Mouse (Mus musculus) midbrain, postnatal 0 days (tissue): Measurements from ENCODE around the gene Commd1. TPM values are rescaled to one million over a fixed set of nuclear protein-coding genes. Genes with fewer than 3 reads are reported as not detected.

Source experiments
- ATAC-seq: fragments of 200-750 bp; cut with Nextera tagmentation; 2 replicates; pipeline ENCODE4 v1.8.0; 2017; ENCODE audit warnings: moderate number of reproducible peaks, mild to moderate bottlenecking, moderate TSS enrichment, moderate library complexity; ENCODE audit not compliant: low FRiP score
- DNase-seq: peaks from one replicate; pipeline ENCODE4 v3.0.0-alpha.2; 2015; ENCODE audit warnings: low spot score
- H3K27ac ChIP-seq: fragments of 300-500 bp; sonication (generic); 2 replicates; pipeline ENCODE4 v1.5.1; 2014; ENCODE audit warnings: low read depth, mild to moderate bottlenecking, low read length, mixed read lengths
- H3K27me3 ChIP-seq: fragments of 300-500 bp; sonication (generic); 2 replicates; pipeline ENCODE4 v1.6.1; 2014; ENCODE audit warnings: low read length, control low read depth, mixed read lengths; ENCODE audit not compliant: insufficient read depth
- H3K36me3 ChIP-seq: fragments of 300-500 bp; sonication (generic); 2 replicates; pipeline ENCODE4 v1.6.1; 2014; ENCODE audit warnings: low read length, control low read depth, mixed read lengths; ENCODE audit not compliant: insufficient read depth
- H3K4me1 ChIP-seq: fragments of 300-500 bp; sonication (generic); 2 replicates; pipeline ENCODE4 v1.6.1; 2014; ENCODE audit warnings: mild to moderate bottlenecking, control low read depth, antibody characterized with exemption, low read length, mixed read lengths; ENCODE audit not compliant: insufficient read depth
- H3K4me2 ChIP-seq: fragments of 300-500 bp; sonication (generic); 2 replicates; pipeline ENCODE4 v1.6.1; 2014; ENCODE audit warnings: low read depth, mild to moderate bottlenecking, low read length, mixed read lengths; ENCODE audit not compliant: poor library complexity, severe bottlenecking
- H3K4me3 ChIP-seq: fragments of 300-500 bp; sonication (generic); 2 replicates; pipeline ENCODE4 v1.5.1; 2014; ENCODE audit warnings: low read depth, mild to moderate bottlenecking, low read length, moderate library complexity
- H3K9ac ChIP-seq: fragments of 300-500 bp; sonication (generic); replicated peaks from 2 replicates; pipeline ENCODE4 v1.6.1; 2014; ENCODE audit warnings: mild to moderate bottlenecking, low read length, moderate library complexity, mixed read lengths; ENCODE audit not compliant: poor library complexity, severe bottlenecking
- H3K9me3 ChIP-seq: fragments of 300-500 bp; sonication (generic); 2 replicates; pipeline ENCODE4 v1.6.1; 2016; ENCODE audit warnings: low read length, control low read depth
- CTCF ChIP-seq: IDR thresholded peaks from 2 replicates; pipeline ENCODE4 v1.5.1; 2016; ENCODE audit warnings: antibody characterized with exemption, mild to moderate bottlenecking
- WGBS: fragments of 180-500 bp; shearing (Covaris S2); extraction: QIAGEN DNeasy Blood & Tissue Kit; methylation state at CpG from one replicate; pipeline ENCODE4 v1.1.7; 2014; 5-methylcytosine and 5-hydroxymethylcytosine counted together
- polyA plus RNA-seq: library from polyadenylated mRNA; unstranded; fragments of >200 nt; fragmentation: Nextera tagmentation; extraction: Ambion mirVana; gene quantifications from 2 replicates; pipeline ENCODE4 v1.2.1, GENCODE M21; 2015
- total RNA-seq: library from RNA; depleted of rRNA; stranded (reverse); fragments of >200 nt; gene quantifications from 2 replicates; pipeline ENCODE4 v1.2.3, GENCODE M21; 2014

Commd1 gene
- total and polyA plus RNA-seq, 2 experiments from 2014 or later: 23.5 to 221 TPM

DNA sequence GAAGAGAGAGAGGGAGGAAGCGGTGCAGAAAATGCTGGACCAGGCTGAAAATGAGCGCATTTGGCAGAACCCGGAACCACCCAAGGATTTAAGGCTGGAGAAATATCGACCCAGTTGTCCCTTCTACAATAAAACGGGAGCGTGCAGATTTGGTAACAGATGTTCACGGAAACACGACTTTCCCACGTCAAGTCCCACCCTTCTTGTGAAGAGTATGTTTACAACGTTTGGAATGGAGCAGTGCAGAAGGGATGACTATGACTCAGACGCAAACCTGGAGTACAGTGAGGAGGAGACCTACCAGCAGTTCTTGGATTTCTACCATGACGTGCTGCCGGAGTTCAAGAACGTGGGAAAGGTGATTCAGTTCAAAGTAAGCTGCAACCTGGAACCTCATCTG lies 8.6 kb downstream of the Commd1 start:
- DNase-seq (no peak), ATAC-seq (no peak)
- H3K4me2 ChIP-seq: peak overlapping the region; percentile 53
- TF ChIP-seq CTCF: no peak
- 0 out of 2 replicates have a peak, but pooled peaks cover 6% of the 10 kb centered on the region for H3K36me3 ChIP-seq
- H3K27me3 ChIP-seq: no peaks in the 10 kb centered on the region
- peak overlapping the region; percentile 69 for H3K27ac ChIP-seq
- 0 out of 2 replicates have a peak, but pooled peaks cover 3% of the 10 kb centered on the region for H3K9me3 ChIP-seq
- WGBS: 53% methylated on average over 14 of the region's 14 CpGs
- H3K4me1 ChIP-seq: 0 out of 2 replicates have a peak, but pooled peaks cover 2% of the 10 kb centered on the region
- H3K9ac ChIP-seq: peak overlapping the region; percentile 53; the same call in 1 of the 2 replicates
- peak overlapping the region; percentile 58 for H3K4me3 ChIP-seq

DNA sequence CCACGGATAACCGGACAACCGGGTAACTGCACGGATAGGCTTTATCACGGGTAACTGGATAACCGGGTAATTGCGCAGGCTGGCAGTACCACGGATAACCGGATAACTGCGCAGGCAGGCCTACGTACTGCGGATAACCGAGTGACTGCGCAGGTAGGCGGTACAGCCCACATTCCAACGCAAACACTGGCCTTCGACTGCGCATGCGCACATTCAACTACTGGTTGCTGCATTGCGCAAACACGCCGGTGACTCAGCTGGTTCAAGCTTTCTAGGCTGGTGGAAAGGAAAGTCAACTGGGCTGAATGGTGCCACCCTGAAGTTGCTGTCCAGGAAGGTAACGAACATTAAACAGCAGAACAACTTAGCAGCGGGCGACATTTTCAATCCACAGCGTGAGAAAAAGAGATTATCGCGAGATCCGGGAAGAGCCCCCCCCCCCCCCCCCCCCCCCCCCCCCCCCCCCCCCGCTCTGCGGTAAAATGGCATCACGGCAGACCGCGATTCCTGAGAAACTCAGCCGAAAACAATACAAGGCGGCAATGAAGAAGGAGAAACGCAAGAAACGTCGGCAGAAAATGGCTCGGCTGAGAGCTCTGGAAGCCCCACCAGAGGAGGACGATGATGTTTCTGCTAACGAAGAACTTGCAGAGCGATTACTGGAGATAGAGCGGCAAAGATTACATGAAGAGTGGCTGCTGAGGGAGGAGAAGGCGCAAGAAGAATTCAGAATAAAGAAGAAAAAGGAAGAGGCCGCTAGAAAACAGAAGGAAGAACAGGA lies 9.2 kb downstream of the Commd1 start:
- Histone ChIP-seq H3K9me3 (0 out of 2 replicates have a peak, but pooled peaks cover 3% of the 10 kb centered on the region), H3K4me2 (peak overlapping the region; percentile 54), H3K36me3 (0 out of 2 replicates have a peak, but pooled peaks cover 2% of the 10 kb centered on the region), H3K9ac (peak overlapping the region; percentile 79), H3K27me3 (no peaks in the 10 kb centered on the region), H3K4me1 (no peaks in the 10 kb centered on the region), H3K4me3 (peak overlapping the region; percentile 58), H3K27ac (peak overlapping the region; percentile 90)
- WGBS: 41% methylated on average over 44 of the region's 46 CpGs
- ATAC-seq: peak; percentile 69
- no peak for TF ChIP-seq CTCF
- DNase-seq: peak; percentile 80

DNA sequence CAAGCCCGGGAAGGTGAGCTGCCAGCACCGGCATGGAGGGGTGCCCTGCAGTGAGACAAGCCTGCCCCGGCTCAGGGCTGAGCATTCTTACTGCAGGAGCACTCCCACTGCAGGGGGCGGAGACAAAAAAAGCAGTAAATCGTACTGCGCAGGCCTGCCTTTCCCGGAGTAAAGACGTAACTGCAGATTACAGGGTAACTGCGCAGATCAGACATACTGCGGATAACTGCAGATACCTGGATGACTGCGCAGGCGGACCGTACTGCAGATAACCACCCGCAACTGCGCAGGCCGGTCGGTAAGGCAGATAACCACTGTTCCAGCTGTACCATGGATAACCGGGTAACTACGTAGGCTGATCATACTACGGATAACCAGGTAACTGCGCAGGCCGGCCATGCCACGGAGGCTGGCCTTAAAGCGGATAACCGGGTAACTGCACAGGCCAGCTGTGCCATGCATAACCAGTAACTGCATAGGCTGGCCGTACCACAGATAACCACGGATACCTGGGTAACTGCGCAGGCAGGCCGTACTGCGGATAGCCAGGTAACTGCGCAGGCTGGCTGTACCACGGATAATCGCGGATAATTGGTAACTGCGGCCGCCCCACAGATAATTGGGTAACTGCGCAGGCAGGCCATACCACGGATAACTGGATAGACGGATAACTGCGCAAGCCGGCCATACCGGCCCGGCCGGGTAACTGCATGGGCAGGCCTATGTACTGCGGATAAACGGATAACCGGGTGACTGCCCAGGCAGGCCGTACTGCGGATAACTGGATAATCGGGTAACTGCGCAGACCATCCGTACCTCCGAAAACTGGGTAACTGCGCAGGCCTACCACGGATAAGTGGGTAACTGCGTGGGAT lies 10.1 kb downstream of the Commd1 start, which contains the start of gene Zrsr1:
Zrsr1 (plus strand) TSS at position 171 of the 875 bp plus-strand sequence.
- peak within 1 kb of the TSS; percentile 54 for H3K4me2 ChIP-seq
- peak within 1 kb of the TSS; percentile 79 for H3K9ac ChIP-seq
- no peaks in the 10 kb centered on the region for H3K36me3 ChIP-seq
- peak; percentile 84 for DNase-seq
- peak; percentile 33; the same call in 1 of the 2 replicates for TF ChIP-seq CTCF
- H3K4me1 ChIP-seq: no peaks in the 10 kb centered on the region
- H3K4me3 ChIP-seq: peak within 1 kb of the TSS; percentile 58
- no peaks in the 10 kb centered on the region for H3K27me3 ChIP-seq
- H3K9me3 ChIP-seq: 0 out of 2 replicates have a peak, but pooled peaks cover 7% of the 10 kb centered on the region
- H3K27ac ChIP-seq: peak within 1 kb of the TSS; percentile 90
- 51% methylated on average over 56 of the region's 56 CpGs for WGBS
- peak; percentile 85 for ATAC-seq

DNA sequence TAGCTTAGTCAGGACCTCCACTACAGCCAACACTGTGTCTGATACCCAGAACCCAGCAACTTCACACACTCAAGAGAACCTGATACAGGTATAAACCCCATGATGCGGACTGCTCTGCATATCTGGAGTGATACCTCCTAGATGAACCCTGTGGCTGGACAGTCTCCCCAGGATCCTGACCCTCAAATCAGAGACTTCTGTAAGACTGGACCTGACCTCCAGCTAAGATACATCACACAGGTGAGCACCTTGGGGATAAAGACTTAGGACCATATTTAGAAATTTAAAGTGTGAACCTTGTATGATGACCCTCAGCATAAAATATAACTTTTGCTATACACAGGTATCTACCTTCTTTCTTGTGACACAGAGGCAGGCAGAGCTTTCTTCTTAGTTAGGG lies 11.6 kb downstream of the Commd1 start:
- H3K4me2 ChIP-seq: no peak overlapping the region
- no peak overlapping the region for H3K9ac ChIP-seq
- no peak for DNase-seq
- H3K4me1 ChIP-seq: no peaks in the 10 kb centered on the region
- no peak for ATAC-seq
- H3K27ac ChIP-seq: no peak overlapping the region
- no peak for TF ChIP-seq CTCF
- no peak overlapping the region for H3K4me3 ChIP-seq
- H3K36me3 ChIP-seq: no peaks in the 10 kb centered on the region
- WGBS: 94% methylated on average over 1 of the region's 1 CpGs
- H3K27me3 ChIP-seq: no peaks in the 10 kb centered on the region
- H3K9me3 ChIP-seq: 0 out of 2 replicates have a peak, but pooled peaks cover 7% of the 10 kb centered on the region

DNA sequence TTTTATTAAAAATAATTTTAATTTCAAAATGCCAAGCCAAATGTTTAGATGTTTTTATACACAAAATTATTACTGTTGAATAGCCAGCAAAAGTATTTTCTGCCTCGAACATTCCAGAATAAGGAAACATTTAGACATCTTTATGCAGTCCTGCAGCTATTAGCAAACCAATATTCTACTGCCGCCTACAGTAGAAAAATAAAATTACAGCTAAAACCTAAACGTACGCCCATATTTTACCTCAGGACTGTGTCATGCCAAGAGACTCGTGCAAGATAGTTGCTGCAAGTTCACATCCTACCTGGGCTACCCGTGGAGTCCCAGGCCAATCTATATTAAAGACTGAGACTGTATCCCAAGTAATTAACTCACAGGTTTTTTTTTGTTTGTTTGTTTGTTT lies 12.7 kb downstream of the Commd1 start:
- no peak for ATAC-seq
- no peak overlapping the region for H3K9ac ChIP-seq
- no peak overlapping the region for H3K4me3 ChIP-seq
- peak; percentile 74 for TF ChIP-seq CTCF
- no peaks in the 10 kb centered on the region for H3K27me3 ChIP-seq
- 0 out of 2 replicates have a peak, but pooled peaks cover 7% of the 10 kb centered on the region for H3K9me3 ChIP-seq
- no peaks in the 10 kb centered on the region for H3K4me1 ChIP-seq
- H3K36me3 ChIP-seq: no peaks in the 10 kb centered on the region
- peak; percentile 62 for DNase-seq
- H3K4me2 ChIP-seq: no peak overlapping the region
- no peak overlapping the region for H3K27ac ChIP-seq
- WGBS: 56% methylated on average over 6 of the region's 6 CpGs
